Mouse (Mus musculus): Measurements from ENCODE around the gene 1700025C18Rik.

- TF ChIP-seq CTCF (IDR thresholded peaks at IDR 0.05; ENCODE audit: extremely low read depth, insufficient read depth, low read length) (peak; percentile 39; the same call in 1 of the 2 replicates), POLR2A (IDR thresholded peaks at IDR 0.05; ENCODE audit: extremely low read depth, insufficient read depth, low read length) (no peak)
These were observed 58.0 kb downstream of the 1700025C18Rik start for GRCm38 (mm10) chr2:165032533-165032932.

All from cortical plate, adult 2 months (tissue).